Mouse (Mus musculus) myocyte (in vitro differentiated cells): ENCODE measurements around the gene Camkmt.

ENCODE experiments used
- E2F4 ChIP-seq: IDR thresholded peaks from one replicate; pipeline ENCODE4 v1.6.1; 2011; ENCODE audit warnings: mild to moderate bottlenecking, control low read depth, moderate library complexity; ENCODE audit not compliant: insufficient read depth
- MAX ChIP-seq: IDR thresholded peaks from one replicate; pipeline ENCODE4 v1.6.1; 2011; ENCODE audit warnings: low read depth, mild to moderate bottlenecking, control low read depth
- POLR2A ChIP-seq: IDR thresholded peaks from one replicate; pipeline ENCODE4 v1.6.1; 2011; ENCODE audit warnings: low read depth, mild to moderate bottlenecking, control low read depth, moderate library complexity; ENCODE audit not compliant: insufficient read length
- POLR2AphosphoS2 ChIP-seq: IDR thresholded peaks from one replicate; pipeline ENCODE4 v1.6.1; 2011; ENCODE audit warnings: low read depth, control low read depth; ENCODE audit not compliant: insufficient read length
- SRF ChIP-seq: IDR thresholded peaks from one replicate; pipeline ENCODE4 v1.6.1; 2011; ENCODE audit warnings: low read depth; ENCODE audit not compliant: control insufficient read depth, insufficient read length
- TCF3 ChIP-seq: IDR thresholded peaks from one replicate; pipeline ENCODE4 v1.6.1; 2011; ENCODE audit warnings: low read depth, control low read depth; ENCODE audit not compliant: insufficient read length
- USF1 ChIP-seq: IDR thresholded peaks from one replicate; pipeline ENCODE4 v1.6.1; 2011; ENCODE audit warnings: low read depth, mild to moderate bottlenecking, control low read depth, moderate library complexity

DNA sequence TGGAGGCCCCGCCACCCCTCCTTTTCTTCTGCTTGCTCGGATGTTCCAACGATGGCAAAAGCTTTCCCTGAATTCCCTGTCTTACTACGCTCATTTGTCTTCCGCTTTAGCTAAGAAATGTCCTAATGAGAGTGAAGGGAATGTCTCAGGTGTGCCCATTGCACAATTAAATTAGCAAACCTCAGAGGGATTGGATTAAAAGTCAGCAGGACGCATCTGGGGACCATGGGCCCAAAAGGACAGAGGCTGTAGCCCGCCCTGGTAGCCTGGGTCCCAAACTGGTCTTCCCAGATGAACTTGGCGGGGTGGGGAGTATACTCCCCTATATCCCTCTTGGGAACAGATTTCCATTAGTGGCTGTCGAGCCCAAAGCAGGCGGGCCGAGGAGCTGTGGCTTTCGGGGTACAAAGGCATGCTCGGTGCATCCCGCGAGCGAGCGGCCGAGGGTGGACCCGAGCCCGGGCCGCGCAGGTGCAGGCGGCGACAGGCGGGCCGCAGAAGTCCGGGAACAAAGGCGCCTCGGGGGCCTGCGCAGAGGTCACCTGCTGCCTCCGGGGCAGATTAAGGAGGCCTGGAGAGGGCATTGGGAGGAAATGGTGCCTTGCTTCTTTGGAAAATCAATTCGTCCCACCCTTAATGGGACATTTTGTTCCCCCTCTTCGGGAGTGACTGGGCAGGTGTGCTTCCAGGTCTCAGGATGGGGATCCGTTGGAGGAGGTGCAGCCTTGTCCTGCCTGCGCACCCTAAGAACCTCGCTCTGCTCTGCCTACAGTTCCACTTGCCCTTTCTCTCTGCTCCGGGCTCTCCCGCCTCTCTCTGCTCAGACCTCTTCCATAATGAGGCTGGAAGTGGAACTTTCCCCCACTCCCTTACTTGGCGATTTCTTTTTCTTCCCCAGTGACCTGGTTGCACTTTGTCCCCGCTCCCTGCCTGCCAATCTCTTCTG, 374.4 kb downstream of the Camkmt start:
- TF ChIP-seq SRF: no peak
- TF ChIP-seq POLR2AphosphoS2: no peak
- no peak for TF ChIP-seq POLR2A
- no peak for TF ChIP-seq USF1
- no peak for TF ChIP-seq TCF3
- no peak for TF ChIP-seq E2F4
- TF ChIP-seq MAX: no peak
